9 mouse cellular contexts compared by ENCODE assay signal in genomic region chr16:18249364-18249967, GRCm38 (mm10). TPM values are rescaled to one million over a fixed set of nuclear protein-coding genes. Genes with fewer than 3 reads are reported as not detected.
DNase-seq lines count a peak whose midpoint lies in the region; ATAC-seq and TF ChIP-seq lines count a peak whose summit lies in the region.
"Had no signal": no experiment of that assay in that cellular context is flagged by ENCODE, and none has a peak within 500 bp of the region (broad histone marks: within the 10 kb centered on the region; RNA-seq: fewer than 3 reads in every experiment).

No protein-coding gene starts in this region.

- H3K4me2 ChIP-seq in forebrain, embryonic 13.5 days: peak overlapping the region; percentile 98
- H3K4me2 ChIP-seq in hindbrain, postnatal 0 days (ENCODE audit: low read depth, low read length): peak overlapping the region; percentile 68
- H3K4me2 ChIP-seq in limb, embryonic 12.5 days: peak overlapping the region; percentile 95
- H3K4me2 ChIP-seq in midbrain, embryonic 11.5 days: peak overlapping the region; percentile 92

- TF ChIP-seq CTCF in hindbrain, postnatal 0 days (IDR thresholded peaks at IDR 0.05; ENCODE audit: low read depth): no peak

- peaks cover 69% of the 10 kb centered on the region for H3K36me3 ChIP-seq in forebrain, embryonic 13.5 days (ENCODE audit: poor library complexity, severe bottlenecking)
- H3K36me3 ChIP-seq in hindbrain, postnatal 0 days (ENCODE audit: insufficient read depth, low read length): peaks cover 56% of the 10 kb centered on the region
- peaks cover 69% of the 10 kb centered on the region for H3K36me3 ChIP-seq in limb, embryonic 12.5 days
- peaks cover 43% of the 10 kb centered on the region for H3K36me3 ChIP-seq in midbrain, embryonic 11.5 days (ENCODE audit: control insufficient read depth, insufficient read depth, low read length)

- peak overlapping the region; percentile 91 for H3K9ac ChIP-seq in forebrain, embryonic 13.5 days
- peak overlapping the region; percentile 83 for H3K9ac ChIP-seq in hindbrain, postnatal 0 days (replicated peaks; ENCODE audit: low read length)
- peak overlapping the region; percentile 97 for H3K9ac ChIP-seq in limb, embryonic 12.5 days (replicated peaks)
- H3K9ac ChIP-seq in midbrain, embryonic 11.5 days (ENCODE audit: low read length): peak overlapping the region; percentile 93

- DNase-seq in gastrocnemius, adult 18-20 months (ENCODE audit: low spot score): peak; percentile 40
- DNase-seq in gastrocnemius, postnatal 25 days: no peak
- peak; percentile 42 for DNase-seq in c-Kit-positive CD71-negative TER-119-negative erythroid progenitor cells, embryonic 14.5 days (ENCODE audit: low read depth)
- DNase-seq in hindbrain, postnatal 0 days (ENCODE audit: low spot score): peak; percentile 43
- no peak for DNase-seq in midbrain, embryonic 11.5 days (ENCODE audit: low spot score, missing footprints)
- DNase-seq in spleen, postnatal 10 days (ENCODE audit: low spot score in 2 of 2): peak; percentile 70 to 71

- H3K4me3 ChIP-seq in forebrain, embryonic 13.5 days: peak overlapping the region; percentile 97
- H3K4me3 ChIP-seq in hindbrain, postnatal 0 days (ENCODE audit: low read length): peak overlapping the region; percentile 89
- H3K4me3 ChIP-seq in limb, embryonic 12.5 days (replicated peaks): peak overlapping the region; percentile 92
- peak overlapping the region; percentile 96 for H3K4me3 ChIP-seq in midbrain, embryonic 11.5 days (ENCODE audit: low read depth, low read length)

- peaks cover 48% of the 10 kb centered on the region for H3K4me1 ChIP-seq in forebrain, embryonic 13.5 days
- H3K4me1 ChIP-seq in hindbrain, postnatal 0 days (ENCODE audit: insufficient read depth, low read length): peaks cover 15% of the 10 kb centered on the region
- peaks cover 37% of the 10 kb centered on the region for H3K4me1 ChIP-seq in limb, embryonic 12.5 days (replicated peaks)
- peaks cover 30% of the 10 kb centered on the region for H3K4me1 ChIP-seq in midbrain, embryonic 11.5 days (ENCODE audit: control insufficient read depth, insufficient read depth, low read length)

- ATAC-seq in forebrain, embryonic 13.5 days: peak; percentile 36
- ATAC-seq in hindbrain, postnatal 0 days: peak; percentile 13
- ATAC-seq in limb, embryonic 12.5 days (ENCODE audit: insufficient number of reproducible peaks, insufficient read depth, low FRiP score, low TSS enrichment, low read depth): peak; percentile 9
- peak; percentile 19 for ATAC-seq in midbrain, embryonic 11.5 days (ENCODE audit: low FRiP score)

- no peaks in the 10 kb centered on the region for H3K27me3 ChIP-seq in forebrain, embryonic 13.5 days
- no peaks in the 10 kb centered on the region for H3K27me3 ChIP-seq in hindbrain, postnatal 0 days (ENCODE audit: insufficient read depth, low read length)
- H3K27me3 ChIP-seq in limb, embryonic 12.5 days: no peaks in the 10 kb centered on the region
- no peaks in the 10 kb centered on the region for H3K27me3 ChIP-seq in midbrain, embryonic 11.5 days (ENCODE audit: control insufficient read depth, insufficient read depth, low read length)
- H3K27me3 ChIP-seq: Patski had no signal

- peak overlapping the region; percentile 89 for H3K27ac ChIP-seq in forebrain, embryonic 13.5 days
- peak overlapping the region; percentile 94 for H3K27ac ChIP-seq in hindbrain, postnatal 0 days
- peak overlapping the region; percentile 93 for H3K27ac ChIP-seq in limb, embryonic 12.5 days
- peak overlapping the region; percentile 82 for H3K27ac ChIP-seq in midbrain, embryonic 11.5 days (ENCODE audit: low read depth, low read length)

- 10% methylated on average over 27 of the region's 27 CpGs for WGBS in forebrain, embryonic 13.5 days
- 4% methylated on average over 27 of the region's 27 CpGs for WGBS in hindbrain, postnatal 0 days
- whole genome bisulfite sequencing in limb, embryonic 12.5 days: 5% methylated on average over 27 of the region's 27 CpGs
- WGBS in midbrain, embryonic 11.5 days: 9% methylated on average over 27 of the region's 27 CpGs

- H3K9me3 ChIP-seq in forebrain, embryonic 13.5 days (replicated peaks): no peaks in the 10 kb centered on the region
- H3K9me3 ChIP-seq in hindbrain, postnatal 0 days (ENCODE audit: low read length): no peaks in the 10 kb centered on the region
- no peaks in the 10 kb centered on the region for H3K9me3 ChIP-seq in limb, embryonic 12.5 days
- H3K9me3 ChIP-seq in midbrain, embryonic 11.5 days (ENCODE audit: control insufficient read depth, low read length): no peaks in the 10 kb centered on the region

RNA-seq across cellular contexts. Expression of gene Ranbp1, which starts 0.9 kb away (rescaled TPM):
- 10 to 100 TPM; 20.0 to 26.0 TPM for total RNA-seq in gastrocnemius, adult 18-20 months (2021)
- total RNA-seq in gastrocnemius, postnatal 25 days (2021): 10 to 100 TPM; 21.6 to 24.7 TPM
- polyA plus RNA-seq in forebrain, embryonic 13.5 days (2015; fragmentation: Nextera tagmentation; extraction: Ambion mirVana): 726 and 766 TPM in 2 replicates
- total RNA-seq in hindbrain, postnatal 0 days (2014; rRNA removed): 110 and 127 TPM in 2 replicates
- 426 and 453 TPM in 2 replicates for polyA plus RNA-seq in hindbrain, postnatal 0 days (2015; fragmentation: Nextera tagmentation; extraction: Ambion mirVana)
- 943 and 976 TPM in 2 replicates for polyA plus RNA-seq in limb, embryonic 12.5 days (2016; fragmentation: Nextera tagmentation; extraction: Ambion mirVana)
- 1,256 and 1,339 TPM in 2 replicates for polyA plus RNA-seq in midbrain, embryonic 11.5 days (2014; fragmentation: Nextera tagmentation; extraction: Ambion mirVana)

RNA-seq across cellular contexts. Expression of gene Trmt2a, which starts 1.0 kb away (rescaled TPM):
- 10 to 100 TPM in 1 of 2 experiments, 1 to 10 TPM in 1; 9.2 to 11.2 TPM for total RNA-seq in gastrocnemius, adult 18-20 months (2021)
- 1 to 10 TPM; 9.6 to 10.0 TPM for total RNA-seq in gastrocnemius, postnatal 25 days (2021)
- polyA plus RNA-seq in forebrain, embryonic 13.5 days (2015; fragmentation: Nextera tagmentation; extraction: Ambion mirVana): 116 and 126 TPM in 2 replicates
- total RNA-seq in hindbrain, postnatal 0 days (2014; rRNA removed): 61.4 and 65.1 TPM in 2 replicates
- 60.9 and 67.8 TPM in 2 replicates for polyA plus RNA-seq in hindbrain, postnatal 0 days (2015; fragmentation: Nextera tagmentation; extraction: Ambion mirVana)
- polyA plus RNA-seq in limb, embryonic 12.5 days (2016; fragmentation: Nextera tagmentation; extraction: Ambion mirVana): 119 and 122 TPM in 2 replicates
- polyA plus RNA-seq in midbrain, embryonic 11.5 days (2014; fragmentation: Nextera tagmentation; extraction: Ambion mirVana): 90.4 and 104 TPM in 2 replicates

RNA-seq across cellular contexts. Expression of gene Gm49776, which starts 8.7 kb away (rescaled TPM):
- not detected for total RNA-seq in gastrocnemius, adult 18-20 months (2021)
- not detected for total RNA-seq in gastrocnemius, postnatal 25 days (2021)
- 2.5 and 7.6 TPM in 2 replicates for polyA plus RNA-seq in forebrain, embryonic 13.5 days (2015; fragmentation: Nextera tagmentation; extraction: Ambion mirVana)
- total RNA-seq in hindbrain, postnatal 0 days (2014; rRNA removed): not detected in 2 replicates
- polyA plus RNA-seq in hindbrain, postnatal 0 days (2015; fragmentation: Nextera tagmentation; extraction: Ambion mirVana): 1.1 and 3.1 TPM in 2 replicates
- 3.3 and 7.5 TPM in 2 replicates for polyA plus RNA-seq in limb, embryonic 12.5 days (2016; fragmentation: Nextera tagmentation; extraction: Ambion mirVana)
- polyA plus RNA-seq in midbrain, embryonic 11.5 days (2014; fragmentation: Nextera tagmentation; extraction: Ambion mirVana): 1.4 TPM in 1 of 2 replicates, not detected in the other

RNA-seq across cellular contexts. Expression of gene Zdhhc8, which starts 14.5 kb away (rescaled TPM):
- total RNA-seq in gastrocnemius, adult 18-20 months (2021): 10 to 100 TPM; 23.7 to 27.3 TPM
- total RNA-seq in gastrocnemius, postnatal 25 days (2021): 10 to 100 TPM; 21.6 to 26.6 TPM
- 7.7 and 8.4 TPM in 2 replicates for polyA plus RNA-seq in forebrain, embryonic 13.5 days (2015; fragmentation: Nextera tagmentation; extraction: Ambion mirVana)
- 32.0 and 34.0 TPM in 2 replicates for total RNA-seq in hindbrain, postnatal 0 days (2014; rRNA removed)
- polyA plus RNA-seq in hindbrain, postnatal 0 days (2015; fragmentation: Nextera tagmentation; extraction: Ambion mirVana): 13.3 and 14.5 TPM in 2 replicates
- 18.5 and 20.0 TPM in 2 replicates for polyA plus RNA-seq in limb, embryonic 12.5 days (2016; fragmentation: Nextera tagmentation; extraction: Ambion mirVana)
- polyA plus RNA-seq in midbrain, embryonic 11.5 days (2014; fragmentation: Nextera tagmentation; extraction: Ambion mirVana): 7.1 and 8.4 TPM in 2 replicates

RNA-seq across cellular contexts. Expression of gene Ccdc188, which starts 31.8 kb away (rescaled TPM):
- not detected for total RNA-seq in gastrocnemius, adult 18-20 months (2021)
- not detected for total RNA-seq in gastrocnemius, postnatal 25 days (2021)
- polyA plus RNA-seq in forebrain, embryonic 13.5 days (2015; fragmentation: Nextera tagmentation; extraction: Ambion mirVana): 0.13 TPM in 1 of 2 replicates, not detected in the other
- not detected in 2 replicates for total RNA-seq in hindbrain, postnatal 0 days (2014; rRNA removed)
- not detected in 2 replicates for polyA plus RNA-seq in hindbrain, postnatal 0 days (2015; fragmentation: Nextera tagmentation; extraction: Ambion mirVana)
- polyA plus RNA-seq in limb, embryonic 12.5 days (2016; fragmentation: Nextera tagmentation; extraction: Ambion mirVana): not detected in 2 replicates
- not detected in 2 replicates for polyA plus RNA-seq in midbrain, embryonic 11.5 days (2014; fragmentation: Nextera tagmentation; extraction: Ambion mirVana)
- polyA plus RNA-seq: Patski had no signal

Comparison
In these comparisons a context has a peak if more than half of its experiments do, and no peak if none do; other contexts are left out.
1. DNase-seq: peak in gastrocnemius, adult 18-20 months (single experiment), c-Kit-positive CD71-negative TER-119-negative erythroid progenitor cells, embryonic 14.5 days (single experiment), hindbrain, postnatal 0 days (single experiment) and spleen, postnatal 10 days (2 of 2); none in gastrocnemius, postnatal 25 days (single experiment) and midbrain, embryonic 11.5 days (single experiment).
2. Peak in every context shown above with its lines, with median percentiles within 50 percentile points of each other: ATAC-seq, H3K27ac ChIP-seq, H3K4me2 ChIP-seq, H3K4me3 ChIP-seq and H3K9ac ChIP-seq.